Mouse (Mus musculus) left cerebral cortex, adult 9 months (tissue): ENCODE data around the gene Mrps9.
A peak's percentile ranks its signal among the peaks of the same experiment; 100 is the strongest.
"Not testable (repeated sequence)": the region's sequence is repeated elsewhere in the genome, so short reads cannot be mapped to it uniquely, and the experiment has no call there.

Experiments used
- DNase-seq, 2 experiments: peaks; one replicate each; pipeline ENCODE4 v3.0.0; 2022; ENCODE audit warnings: low spot score in 2 of 2

The Mrps9 gene

DNA sequence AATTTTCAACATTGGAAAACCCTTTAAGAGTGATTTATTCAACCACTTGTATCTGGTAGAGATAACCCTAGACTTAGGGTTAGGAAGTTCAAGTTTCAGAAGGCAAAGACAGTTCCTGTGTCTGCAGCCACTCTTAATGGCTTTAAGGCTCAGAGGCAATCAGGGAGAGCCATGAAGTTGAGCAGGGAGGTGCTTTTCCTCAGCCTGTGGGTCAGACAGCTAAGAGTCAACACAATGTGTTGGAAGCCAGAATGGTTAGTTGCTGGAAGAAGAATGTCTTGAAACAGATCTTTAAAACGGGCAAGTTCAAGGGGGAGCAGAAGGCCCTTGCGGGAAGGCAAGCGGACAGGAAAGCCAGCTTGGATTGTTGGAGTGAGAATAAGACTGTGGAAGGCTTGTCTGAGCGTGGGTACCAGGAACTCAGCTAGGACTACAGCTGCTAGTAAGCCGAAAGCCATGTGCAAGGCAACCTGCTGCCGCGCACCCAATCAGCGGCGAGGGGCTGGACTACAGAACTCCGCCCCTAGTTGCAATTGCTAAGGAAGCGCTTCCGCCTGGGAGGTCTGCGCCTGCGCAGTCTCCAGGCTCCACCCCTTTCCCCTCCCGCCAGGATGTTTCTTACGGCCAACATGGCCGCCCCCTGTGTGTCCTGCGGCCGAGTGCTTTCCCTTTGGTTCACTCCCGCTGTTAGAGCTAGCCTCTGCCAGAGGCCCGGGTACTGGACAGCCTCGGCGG is at the start of gene Mrps9:
TSS of gene Mrps9 (plus strand) at position 571 of the 735 bp plus-strand sequence.
- peak; percentile 94 to 97 for DNase-seq

DNA sequence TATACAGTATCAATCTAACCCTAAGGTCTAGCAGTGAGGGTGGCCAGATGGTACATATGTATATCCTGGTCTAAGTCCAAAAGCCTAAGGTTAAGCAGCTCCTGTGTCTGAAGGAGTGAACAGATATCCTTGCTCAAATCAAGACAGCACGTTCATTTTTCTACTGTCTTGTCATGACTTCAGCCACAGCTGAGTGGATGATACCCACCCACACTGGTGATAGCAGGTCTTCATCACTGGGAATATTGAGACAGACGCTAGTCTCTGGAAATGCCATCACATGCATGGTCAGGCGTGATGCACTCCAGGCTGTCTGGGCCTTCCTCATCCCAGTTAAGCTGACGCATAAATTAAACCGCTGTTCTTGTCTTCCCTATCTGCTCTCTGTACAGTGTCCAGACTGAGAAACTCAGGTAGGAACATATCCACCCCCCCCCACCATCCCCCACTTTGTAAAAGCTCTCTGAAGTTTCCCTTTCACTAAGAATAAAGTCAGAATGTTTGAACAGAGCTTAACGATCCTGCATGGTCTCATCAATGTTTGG is 37.7 kb upstream of the Mrps9 start:
- no peak for DNase-seq

DNA sequence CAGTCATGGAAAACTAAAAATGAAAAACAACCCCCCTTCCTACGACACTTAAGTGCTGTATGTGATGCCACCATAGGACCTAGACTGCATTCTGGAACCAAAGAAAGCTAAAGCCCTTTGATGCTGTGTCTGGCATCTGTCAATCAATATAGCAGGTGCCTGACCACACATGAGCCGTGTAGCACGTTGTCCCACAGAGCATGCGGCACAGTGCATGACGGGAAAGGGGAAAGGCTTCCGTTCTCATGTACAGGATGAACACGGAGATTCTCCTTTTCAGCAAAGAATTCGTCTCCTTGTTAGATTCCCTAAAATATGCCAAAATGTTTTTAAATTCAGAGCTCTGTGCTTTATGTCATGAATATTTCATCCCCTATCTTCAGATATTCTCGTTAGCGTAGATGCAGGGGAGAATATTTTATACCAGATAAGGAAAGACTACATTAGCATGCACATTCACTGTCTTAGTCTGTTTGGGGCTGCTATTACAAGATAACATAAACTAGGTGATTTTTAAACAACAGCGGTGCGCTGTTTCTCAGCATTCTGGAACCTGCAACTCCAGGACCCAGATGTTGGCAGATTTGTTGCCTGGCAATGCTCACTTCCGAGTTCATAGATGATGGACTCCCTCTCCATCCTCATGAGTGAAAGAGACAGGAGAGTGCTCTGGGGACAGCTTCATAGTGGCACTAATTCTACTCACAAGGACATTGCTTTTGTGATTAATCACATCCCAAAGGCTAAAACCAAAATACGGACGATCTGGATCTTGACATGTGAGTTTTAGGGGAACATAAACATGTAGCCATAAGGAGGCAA is 36.0 kb upstream of the Mrps9 start:
- DNase-seq, result no peak

DNA sequence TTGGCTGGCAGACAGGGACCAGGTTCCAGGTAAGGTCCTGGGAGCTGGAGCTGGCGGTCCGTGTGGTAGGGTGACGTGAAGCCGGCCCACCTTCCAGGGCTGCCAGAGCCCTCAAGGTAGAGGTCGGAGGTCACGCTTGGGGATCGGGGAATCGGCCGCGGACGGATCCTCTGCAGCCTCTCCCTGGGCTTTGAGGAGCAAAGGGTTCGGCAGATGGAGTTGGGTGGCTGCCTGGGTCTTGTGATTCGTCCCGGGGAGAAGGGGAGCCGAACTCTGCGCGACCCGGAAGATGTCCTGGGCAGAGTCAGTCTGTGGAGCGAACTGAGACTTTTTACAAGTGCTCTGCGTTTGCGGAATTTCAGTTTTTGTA is 350 bp downstream of the Mrps9 start:
- no peak for DNase-seq

DNA sequence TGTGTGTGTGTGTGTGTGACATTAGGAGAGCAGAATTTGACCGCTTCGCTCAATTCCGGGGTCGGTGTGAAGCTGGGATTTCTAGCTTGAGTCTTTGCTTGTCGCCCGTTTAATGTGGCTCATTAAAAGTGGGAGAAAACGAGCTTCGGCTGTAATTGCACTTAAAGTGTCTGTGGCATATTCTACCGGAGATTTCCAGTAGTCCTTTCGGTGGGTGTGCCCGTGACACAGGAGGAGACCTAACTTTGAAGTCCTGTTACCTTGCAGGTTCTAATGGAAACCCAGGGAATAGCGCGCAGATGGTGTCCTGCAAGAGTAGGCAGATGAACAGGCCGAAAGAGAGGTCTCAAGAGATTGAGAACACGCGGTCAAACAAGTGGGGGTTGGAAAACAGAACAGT is 777 bp downstream of the Mrps9 start:
- DNase-seq, result no peak

DNA sequence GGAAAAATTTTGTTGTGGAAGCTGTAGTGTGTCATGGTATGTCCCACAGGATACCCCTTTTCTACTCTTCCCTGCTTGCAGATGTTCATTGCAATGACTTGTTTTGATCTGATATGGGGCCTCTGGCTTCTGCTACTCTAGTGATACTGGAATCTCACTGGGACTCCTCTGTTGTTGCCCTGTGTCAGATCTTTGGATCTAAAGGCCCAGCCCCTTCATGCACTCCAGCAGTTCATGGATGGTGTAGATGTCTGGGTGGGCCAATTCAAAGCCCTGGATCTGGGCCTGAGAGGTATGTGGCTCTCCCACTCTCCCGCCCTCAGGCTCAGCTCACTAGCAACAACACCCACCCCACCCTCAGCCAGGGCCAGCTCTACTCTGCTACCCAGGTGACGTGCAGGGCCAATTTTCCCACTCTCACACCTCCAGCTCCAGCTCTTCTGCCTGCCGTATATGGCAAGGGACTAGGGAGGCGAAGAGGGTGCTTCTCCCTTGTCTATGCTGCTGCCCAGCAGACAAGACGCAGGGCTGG is 13.8 kb downstream of the Mrps9 start:
- no peak for DNase-seq

DNA sequence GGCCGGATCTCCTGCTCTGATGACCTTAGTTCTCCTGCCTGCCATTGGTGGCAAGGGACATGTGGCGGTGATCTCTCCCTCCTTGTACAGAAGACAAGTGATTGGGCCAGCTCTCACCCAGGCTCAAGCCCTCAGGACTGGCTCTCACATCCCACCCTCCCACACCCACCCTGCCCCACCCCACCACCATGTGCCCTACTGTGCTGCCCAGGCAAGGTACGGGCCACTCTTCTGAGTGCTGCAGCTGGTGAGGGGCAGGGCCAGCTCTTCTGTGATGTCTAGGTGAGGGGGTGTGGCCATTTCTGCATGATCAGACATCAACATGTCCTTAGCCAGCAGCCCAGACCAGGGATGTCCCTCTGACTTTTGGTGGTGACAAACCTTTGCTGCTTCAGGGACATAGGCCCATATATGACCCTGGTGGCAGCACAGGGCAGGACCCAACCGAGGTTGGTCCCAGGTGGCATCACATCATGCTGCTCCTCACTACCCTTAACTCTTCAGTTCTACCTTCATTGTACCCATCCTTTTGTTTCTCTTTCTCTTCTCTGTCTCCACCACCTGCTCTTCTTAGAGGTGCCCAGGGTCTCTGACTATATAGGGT is 14.4 kb downstream of the Mrps9 start:
- no peak for DNase-seq

DNA sequence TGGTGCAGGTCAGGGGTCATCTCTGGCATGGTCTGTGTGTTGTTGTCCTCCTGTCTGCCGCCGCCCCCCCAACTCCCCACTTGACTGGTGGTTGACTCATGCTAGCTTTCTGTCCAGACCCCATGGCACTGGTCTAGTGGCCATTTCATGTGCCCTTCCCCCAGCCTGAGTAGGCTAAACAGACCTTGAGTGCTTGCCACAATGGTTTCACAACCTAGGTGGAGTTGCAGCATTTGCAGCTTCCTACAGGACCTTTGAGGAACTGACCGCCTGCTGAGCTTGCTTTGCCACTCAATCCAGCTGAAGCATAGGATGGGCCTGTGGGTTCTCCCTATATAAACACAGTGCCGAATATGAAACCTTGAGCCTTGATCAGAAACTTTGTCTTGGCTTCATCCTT is 15.0 kb downstream of the Mrps9 start:
- DNase-seq, result no peak

DNA sequence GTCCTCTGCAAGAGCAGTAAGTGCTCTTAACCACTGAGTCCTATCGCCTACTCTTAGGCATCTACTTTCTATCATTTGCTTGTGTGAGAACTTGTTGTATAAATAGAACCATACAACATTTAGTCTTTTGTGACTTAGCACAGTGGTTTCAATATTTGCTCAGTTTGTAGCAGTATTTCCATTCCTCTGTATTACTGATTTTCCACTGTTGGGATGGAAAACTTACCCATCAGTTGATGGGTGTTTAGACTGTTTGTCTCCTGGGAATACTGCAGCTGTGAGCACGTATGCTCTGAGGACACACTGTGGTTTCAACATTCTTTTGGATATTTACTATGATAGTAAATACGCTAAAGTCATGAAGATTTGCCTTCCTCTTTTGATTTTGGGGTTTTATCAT is 16.2 kb downstream of the Mrps9 start:
- no peak for DNase-seq

DNA sequence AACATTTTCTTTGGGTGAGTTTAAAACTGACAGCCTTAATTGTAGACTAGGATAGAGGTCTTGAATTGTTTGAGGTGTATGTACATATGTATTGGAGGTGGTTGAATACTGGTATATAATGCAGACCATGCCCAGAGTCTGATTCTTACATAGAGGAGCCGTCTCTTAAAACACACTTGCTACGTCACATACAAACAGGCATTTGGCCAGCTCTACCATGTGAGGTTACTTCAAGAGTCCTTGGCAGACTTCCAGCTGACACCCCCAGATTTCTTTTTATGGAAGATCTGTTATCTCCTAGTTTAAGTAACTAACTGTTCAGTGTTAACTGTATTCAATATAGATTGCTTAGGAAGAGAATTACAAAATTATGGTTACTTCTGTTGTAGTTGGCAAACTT is 23.1 kb downstream of the Mrps9 start:
- DNase-seq, result peak; percentile 38 to 80

DNA sequence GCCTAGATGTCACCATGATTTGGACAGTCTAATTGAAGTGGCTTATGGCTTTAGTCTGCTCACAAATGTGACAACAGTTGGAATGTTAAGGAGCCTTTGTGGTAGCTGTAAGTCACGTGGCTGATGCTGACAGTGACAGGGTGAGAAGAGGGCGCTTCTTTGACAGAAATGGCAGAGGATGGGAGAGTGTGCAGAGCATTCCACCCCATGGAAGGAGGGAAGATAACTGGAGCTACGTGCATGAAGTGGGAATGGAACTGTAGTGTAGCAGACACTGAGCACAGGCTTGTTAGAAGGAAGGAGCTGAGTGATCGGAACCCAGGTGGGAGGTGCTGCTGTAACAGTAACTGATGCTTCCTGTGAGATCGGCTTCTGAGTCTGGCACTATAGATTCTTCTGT is 24.2 kb downstream of the Mrps9 start:
- no peak for DNase-seq

DNA sequence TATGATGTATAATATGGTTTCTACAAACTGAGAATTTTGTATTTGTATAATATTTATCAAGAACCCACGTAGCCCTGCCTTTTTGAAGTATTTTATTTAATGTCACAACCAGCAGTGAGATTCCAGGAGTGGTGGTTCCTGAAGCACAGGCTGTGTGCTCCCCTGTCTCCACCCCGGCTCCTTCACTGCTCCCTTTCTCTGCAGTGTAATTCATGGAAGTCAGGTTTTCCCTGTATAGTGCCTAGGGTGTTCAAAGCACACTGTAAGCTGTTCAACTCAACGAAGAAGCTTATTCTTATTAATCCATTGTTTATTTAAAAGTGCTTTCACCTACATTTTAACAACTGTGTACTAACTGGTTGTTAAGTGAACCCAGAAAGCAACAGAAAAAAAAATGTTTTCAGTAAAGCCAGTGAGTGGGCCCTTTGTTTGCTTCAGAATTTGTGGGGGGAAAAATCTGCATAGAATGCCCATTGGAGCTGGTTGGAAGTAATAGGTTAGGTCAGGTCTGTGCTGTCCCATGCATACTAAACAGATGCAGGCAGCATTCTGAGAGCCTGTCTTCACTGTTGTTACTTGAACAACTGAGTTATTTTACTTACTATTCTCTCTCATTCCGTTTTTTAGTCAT is 25.5 kb downstream of the Mrps9 start:
- no peak for DNase-seq

DNA sequence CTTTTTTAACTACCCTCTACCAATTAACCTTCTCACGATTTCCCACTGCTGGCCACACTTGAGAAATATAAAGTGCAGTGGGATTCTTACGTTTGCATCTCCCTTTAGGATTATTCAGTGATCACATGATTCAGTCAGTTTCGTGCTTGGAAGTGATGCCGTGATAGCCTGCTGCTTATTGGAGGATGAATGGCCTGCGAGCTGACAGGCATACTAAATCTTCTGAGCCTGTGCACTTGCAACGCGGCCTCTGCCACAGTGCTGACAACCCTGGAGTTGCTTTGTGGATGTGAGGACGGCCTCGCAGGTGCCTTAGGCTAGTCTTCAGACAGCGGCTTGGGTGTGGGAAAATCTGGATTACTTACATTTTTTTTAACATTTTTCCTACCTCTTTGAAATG is 26.2 kb downstream of the Mrps9 start:
- DNase-seq, result peak in 1 of 2 experiments; percentile 8

DNA sequence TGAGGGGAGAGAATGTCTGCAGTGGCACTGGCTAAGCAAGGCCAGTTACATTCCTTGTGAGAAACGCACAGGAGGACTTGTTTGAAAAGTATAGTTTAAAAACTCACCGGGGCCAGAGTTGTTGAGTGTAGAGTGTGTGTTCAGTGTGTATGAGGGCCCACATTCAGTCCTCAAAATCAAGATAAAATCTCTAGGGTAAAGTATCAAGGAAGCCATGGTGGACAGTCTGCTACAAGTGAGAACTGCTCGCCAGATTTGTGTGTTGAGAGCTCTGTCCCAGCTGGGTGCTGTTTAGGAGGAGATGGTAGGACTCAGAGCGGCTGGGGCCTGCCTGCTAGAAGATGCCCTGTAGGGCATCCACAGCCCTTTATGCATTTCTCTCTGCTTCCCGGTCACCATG is 27.8 kb downstream of the Mrps9 start:
- no peak for DNase-seq

DNA sequence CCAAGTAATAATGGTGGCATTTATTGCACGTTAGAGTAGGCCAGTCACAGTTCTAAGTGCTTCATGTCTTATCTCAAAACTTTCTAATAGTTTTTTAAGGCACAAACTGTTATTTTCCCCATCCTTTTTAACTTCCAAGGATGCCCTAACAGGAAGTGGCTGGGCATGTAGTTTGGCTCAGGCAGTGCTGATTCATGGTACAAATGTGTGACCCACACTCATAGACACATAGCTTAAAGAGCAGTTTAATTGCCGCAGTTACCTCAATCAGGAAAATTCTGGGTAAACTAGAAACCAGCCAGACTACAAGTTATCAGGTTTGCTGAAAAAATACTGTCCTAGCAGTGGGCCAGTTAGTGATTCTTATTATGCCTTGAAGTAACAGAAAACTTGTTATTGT is 31.2 kb downstream of the Mrps9 start:
- no peak for DNase-seq

DNA sequence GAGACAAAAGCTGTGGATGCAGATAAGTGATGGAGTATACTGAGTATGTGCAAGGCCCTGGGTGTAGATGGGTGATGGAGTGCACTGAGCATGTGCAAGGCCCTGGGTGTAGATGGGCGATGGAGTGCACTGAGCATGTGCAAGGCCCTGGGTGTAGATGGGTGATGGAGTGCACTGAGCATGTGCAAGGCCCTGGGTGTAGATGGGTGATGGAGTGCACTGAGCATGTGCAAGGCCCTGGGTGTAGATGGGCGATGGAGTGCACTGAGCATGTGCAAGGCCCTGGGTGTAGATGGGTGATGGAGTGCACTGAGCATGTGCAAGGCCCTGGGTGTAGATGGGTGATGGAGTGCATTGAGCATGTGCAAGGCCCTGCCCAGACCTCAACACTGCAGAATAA is 32.4 kb downstream of the Mrps9 start:
- not testable (repeated sequence) for DNase-seq

DNA sequence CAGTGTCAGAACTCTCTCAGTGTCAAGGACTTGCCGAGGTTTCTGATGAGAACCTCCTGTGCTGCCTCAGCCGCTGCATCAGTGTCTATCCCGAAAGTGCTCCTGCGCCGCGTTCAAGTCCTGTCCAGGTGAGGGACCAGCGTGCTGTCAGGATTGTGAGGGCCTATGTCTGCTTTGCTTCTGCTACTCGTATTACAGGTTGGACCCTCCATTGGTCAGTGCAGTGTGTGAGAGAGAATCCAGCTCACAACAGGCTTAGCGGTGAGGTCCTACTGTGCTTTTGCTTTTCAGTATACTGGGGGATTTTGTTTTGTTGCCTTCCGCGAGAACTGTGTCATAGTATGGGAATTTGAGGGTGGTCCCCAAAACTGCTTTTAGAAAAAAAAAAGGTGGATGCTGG is 36.8 kb downstream of the Mrps9 start:
- DNase-seq, result no peak

DNA sequence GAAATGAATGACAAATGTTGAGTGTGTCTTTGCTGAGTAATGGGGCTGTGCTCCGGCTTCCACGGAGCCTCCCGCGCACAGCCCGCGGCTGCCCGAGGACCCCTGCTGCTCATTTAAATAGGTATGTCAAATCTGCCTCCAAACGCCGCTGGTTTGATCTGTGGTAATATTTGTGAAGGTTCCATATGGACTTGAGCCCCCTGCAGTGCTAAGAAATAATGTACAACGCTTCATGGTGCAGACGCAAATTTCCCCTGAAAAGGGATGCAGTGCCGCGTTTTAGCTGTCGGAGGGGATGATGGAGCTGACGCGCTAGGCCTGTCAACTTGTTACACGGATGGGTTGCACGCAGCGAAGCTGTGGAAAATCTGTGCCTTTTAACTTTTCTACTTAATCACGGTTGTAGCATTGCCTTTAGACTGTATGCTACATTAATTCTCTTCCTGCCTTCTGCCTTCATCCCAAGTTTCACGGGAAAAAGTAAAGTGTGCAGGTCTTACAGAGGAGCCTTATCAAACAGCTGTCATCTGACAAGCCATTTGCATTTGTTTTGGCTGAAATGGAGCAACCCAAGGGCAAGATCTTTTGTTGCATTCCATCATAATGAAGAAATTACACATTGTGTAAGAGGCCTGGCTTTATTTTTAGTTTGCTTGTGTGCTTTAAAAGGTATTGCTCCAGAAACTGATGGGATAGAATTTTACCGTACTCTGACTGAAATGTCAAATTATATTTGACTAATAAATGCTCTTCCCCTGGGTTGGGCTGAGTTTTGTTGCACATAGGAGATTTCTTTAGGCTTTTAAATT is 37.7 kb downstream of the Mrps9 start:
- no peak for DNase-seq

DNA sequence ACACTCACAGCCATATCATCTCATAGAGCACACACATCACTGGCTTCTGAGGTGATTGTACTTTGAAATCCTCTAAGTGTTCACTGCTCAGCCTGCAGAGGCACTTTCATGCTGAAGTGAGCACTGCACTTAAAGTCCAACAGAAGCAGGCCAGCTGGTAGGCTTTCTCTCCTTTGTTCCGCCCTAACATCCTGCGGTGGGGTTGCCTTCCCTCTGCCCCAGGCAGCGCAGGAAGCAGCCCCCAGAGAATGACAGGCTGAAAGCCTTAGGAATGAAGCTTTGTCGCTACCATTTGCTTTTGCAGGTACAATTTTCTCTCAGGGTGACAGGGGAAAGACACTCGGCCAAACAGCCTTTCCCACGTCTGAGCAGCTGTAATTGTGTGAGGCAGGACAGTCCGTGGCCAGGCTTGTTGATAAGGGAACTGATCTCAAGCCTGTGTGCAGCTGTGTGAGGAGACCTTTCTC is 38.4 kb downstream of the Mrps9 start:
- DNase-seq, result no peak

DNA sequence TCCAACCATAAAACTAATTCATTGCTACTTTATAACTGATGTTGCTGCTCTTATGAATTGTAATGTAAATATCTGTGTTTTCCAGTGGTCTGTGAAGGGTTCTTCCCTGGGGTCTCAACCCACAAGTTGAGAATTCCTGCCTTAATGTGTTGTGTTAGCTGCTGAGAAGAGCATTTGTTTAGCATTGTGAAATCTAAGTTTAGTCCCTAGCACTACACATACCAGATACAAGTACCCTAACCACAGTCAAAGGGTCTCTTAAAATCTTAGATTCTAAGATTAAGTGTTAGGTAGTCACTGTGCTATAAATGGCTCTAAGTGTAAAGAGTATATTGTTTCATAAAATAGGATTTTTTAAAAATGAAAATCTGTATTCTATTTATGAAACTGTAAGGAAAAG is 43.7 kb downstream of the Mrps9 start:
- no peak for DNase-seq

DNA sequence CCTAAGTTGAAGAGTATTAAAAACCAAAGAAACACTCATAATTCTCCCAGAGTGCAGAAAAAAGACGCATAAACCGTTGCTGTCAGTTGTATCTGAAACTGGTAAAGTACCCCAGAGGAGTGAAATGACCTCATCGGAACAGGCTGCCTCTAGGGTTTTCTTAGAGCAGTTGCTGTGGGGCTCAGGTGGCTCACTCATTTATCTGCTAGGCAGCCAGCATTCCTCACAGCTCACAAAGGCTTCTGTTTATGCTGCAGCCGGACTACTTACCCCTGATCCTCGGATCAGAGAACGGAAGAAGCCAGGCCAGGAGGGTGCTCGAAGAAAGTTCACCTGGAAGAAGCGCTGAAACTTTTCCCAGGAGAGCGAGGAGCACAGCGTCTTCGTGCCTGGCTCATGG is 54.1 kb downstream of the Mrps9 start:
- no peak for DNase-seq
